Mouse (Mus musculus) v-Abl transformed pro-B cells (cell line): ENCODE results near the gene Gramd2.

Experiments used
- in situ Hi-C, 2 experiments: fragments of 400-800 bp; cut with MboI; formaldehyde crosslinking; loops; one replicate each; pipeline ENCODE4 v1.15.1; 2025; ENCODE audit not compliant: unreplicated experiment in 2 of 2

Gramd2 gene

DNA sequence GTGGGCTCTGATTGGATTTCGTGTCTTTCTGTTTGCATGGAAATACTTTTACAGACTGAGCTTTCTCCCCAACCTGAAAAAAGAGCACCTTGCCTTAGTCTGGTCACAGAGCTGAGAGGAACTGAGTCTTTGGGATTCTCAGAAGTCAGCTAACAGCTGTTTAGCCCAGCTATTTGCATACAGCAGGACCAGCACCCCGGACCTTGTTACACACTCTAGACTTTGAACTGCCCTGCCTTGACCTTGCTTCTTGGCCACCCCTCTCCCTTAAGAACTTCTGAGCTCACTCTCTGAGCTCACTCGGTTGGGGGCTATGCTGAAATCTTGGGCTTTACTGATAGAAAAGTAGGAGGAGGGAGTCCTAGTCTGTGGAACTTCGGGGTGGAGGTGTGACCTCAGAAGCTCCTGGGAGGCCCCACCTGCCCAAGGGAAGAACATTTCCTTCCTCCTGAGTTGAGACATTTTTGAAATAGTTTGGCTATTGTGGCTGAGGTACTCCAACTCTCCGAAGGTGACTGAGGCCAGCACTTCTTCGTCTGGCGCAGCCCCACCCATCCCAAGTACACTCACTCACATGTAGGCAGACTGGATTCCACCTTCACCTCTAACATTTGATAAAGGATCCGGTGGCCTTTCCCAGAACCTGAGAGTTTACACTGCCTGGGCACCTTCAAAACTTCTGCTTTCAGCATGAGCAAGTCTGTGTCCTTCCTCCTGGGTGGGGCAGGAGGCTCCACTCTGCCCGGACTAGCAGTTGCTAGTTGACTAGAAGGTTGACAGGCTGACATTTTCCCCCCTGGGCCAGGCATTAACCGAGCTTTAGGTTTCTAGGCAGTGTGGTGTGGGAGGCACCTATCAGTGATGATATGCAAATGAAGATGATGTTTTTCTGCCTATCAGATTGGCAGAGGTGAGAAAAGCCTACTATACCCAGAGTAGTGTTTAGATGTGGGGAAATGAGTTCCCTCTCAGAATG, 27.2 kb downstream of the Gramd2 start:
- in situ Hi-C loops, result no loop called here

DNA sequence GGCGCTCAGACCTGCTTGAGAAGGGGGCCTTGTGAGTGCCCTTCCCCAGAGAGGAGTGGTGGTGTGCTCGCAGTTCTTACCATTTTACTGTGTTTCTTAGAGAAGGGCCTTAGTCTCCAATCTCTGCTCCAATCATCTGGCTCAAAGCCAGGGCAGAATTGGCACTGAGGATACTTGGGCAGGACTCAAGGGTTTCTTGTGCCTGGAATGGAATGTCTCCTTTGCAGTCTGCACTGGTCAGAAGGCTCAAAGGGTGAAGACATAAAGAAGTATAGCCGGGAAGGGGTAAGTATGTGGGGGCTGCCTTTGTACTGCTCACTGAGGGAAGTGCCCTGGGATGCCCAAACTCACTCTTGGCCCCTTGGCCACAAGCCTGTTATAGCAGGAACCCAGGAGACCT, 29.3 kb downstream of the Gramd2 start:
- in situ Hi-C loops, result no loop called here

DNA sequence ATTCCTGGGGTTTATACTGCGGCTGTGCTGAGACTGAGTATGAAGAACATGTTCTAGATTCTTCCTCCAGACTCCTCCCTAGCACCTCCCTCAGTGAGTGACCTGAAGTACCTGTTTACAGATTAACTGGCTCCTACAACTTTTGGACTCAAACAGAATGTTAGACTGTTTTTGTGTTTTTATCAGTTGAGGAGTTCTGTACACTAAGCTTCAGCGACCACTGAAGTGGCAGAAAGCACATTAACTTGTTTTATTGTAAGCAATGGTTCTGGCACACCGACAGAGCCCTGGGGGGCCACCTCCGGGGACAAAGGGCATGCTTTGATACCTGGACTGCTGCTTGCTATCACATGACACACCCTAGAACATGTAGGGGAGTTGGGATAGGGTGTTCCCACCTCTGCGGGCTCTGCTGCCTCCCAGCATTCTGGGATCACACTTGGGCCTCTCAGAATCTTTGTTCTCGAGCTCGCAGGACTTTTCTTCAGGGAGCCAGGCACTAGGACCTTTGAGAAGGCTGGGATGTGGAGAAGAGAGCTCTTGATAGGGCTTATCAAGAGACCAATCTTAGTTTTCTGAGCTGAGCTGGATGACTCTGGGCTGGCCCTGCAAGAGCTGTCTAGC, 36.4 kb downstream of the Gramd2 start:
- in situ Hi-C loops, result no loop called here

DNA sequence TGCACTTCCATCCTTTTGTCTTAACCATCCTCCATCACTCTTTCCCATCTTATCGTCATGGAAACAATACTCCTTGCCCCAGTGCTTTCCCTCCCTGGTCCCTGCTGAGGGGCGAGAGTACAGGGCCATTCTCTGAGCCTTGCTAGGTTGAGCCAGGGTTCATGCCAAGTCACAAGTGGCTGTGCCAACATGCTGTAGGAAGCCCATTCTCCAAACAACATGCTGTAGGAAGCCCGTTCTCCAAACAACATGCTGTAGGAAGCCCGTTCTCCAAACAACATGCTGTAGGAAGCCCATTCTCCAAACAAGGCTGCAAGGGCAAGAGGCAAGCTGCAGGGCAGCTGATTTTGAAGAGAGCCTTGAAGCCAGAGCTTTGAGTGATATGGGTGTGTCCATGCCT, 38.3 kb downstream of the Gramd2 start:
- in situ Hi-C loops, result no loop called here

DNA sequence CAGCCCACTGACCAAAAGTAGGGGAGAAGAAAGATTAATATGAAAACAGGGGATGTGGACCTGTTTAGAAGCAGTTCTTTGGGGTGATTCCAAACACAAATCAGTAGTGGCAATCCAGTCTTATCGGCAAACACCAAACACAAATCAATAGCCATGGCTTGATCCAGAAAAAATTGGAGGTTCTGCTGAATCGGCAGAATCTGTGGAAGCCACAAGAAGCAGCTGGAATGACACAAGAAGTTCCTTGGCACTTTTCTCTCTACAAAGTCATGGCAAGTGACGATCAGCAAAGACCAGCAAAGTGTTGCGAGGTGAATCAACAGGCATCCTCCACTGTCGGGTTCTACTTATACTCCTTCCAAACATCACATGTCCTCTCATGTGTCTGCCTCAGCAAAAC, 41.2 kb downstream of the Gramd2 start:
- in situ Hi-C loops, result loop anchor here (5.0 kb wide), 2 partner anchors 236 to 246 kb away; no protein-coding TSS in a partner anchor

DNA sequence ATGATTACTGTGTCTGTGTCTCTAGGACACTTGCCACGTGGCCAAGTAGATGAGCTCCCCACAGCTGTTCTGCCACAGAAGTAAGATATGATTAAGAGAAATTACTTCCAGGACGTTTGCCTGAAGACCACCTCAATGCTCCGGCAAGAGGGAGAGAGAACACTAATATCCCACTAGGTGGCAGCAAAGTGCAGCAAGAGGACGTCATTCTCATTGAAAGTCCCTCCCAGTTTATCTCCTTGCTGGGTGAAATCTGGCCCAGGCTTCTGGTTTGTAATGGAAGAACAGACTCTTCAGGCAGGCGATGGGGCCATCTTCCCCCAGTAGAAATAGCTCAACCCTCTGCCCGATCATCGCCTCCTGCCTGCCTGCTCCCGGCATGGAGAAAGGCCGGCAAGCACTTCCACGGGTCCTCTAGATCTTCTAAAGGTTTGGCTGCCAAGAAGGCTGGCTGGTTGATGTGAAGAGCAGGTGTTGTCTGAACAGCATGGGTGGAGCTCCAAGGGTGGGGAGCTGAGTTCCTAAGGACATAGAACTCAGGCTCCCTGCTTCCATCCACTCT, 43.2 kb downstream of the Gramd2 start:
- in situ Hi-C loops, result loop anchor here (5.0 kb wide), 2 partner anchors 234 to 244 kb away; no protein-coding TSS in a partner anchor

DNA sequence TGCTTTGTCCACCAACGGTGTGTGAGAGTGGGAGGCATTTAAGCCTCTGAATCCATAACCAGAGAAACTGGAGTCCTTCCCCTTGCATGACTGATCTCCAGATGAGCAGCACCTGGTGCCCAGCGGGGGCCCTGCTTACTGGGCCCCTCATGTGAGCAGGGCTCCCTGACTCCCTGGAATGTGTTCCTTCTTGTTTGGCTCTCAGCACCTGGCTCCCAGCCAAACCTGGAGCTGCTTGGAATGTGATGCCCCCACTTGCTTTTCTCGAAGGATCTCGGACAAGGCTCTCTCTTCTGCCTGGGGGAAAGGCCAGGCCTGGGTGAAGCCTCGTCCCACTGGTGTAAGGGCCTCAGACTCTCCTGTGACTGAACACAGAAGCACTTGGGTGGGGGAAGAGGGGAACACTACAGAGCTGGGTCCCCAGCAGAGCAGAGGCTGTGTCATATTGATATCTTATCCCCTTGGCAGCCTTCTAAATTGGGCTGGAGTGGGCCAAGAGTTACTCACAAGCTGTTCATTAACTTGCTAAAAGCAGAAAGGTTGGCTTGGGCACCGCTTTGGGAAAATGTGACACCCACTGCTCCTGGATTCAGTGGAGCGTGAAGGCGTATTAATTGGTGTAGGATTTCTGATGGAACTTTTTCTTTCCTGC, 44.0 kb downstream of the Gramd2 start:
- in situ Hi-C loops, result loop anchor here (5.0 kb wide), 2 partner anchors 233 to 243 kb away; no protein-coding TSS in a partner anchor

DNA sequence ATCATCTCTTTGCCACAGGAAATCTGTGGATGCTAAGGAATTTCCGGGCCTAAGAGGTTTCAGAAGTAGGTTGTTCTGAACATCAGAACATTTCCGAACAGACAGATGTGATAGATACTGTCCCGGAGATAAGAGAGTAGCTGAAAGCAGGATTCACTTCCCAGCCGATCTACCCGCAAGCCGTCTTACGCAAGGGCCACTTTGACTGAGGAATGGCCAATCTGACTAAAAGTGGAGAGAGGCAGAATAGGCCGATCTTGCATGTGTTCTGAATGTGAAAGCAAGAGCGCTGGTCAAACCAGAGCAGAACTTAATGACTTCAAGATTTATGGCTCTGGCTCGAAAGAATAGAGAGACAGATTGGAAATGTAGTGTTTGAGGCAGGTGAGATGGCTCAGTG, 45.6 kb downstream of the Gramd2 start:
- in situ Hi-C loops, result no loop called here

DNA sequence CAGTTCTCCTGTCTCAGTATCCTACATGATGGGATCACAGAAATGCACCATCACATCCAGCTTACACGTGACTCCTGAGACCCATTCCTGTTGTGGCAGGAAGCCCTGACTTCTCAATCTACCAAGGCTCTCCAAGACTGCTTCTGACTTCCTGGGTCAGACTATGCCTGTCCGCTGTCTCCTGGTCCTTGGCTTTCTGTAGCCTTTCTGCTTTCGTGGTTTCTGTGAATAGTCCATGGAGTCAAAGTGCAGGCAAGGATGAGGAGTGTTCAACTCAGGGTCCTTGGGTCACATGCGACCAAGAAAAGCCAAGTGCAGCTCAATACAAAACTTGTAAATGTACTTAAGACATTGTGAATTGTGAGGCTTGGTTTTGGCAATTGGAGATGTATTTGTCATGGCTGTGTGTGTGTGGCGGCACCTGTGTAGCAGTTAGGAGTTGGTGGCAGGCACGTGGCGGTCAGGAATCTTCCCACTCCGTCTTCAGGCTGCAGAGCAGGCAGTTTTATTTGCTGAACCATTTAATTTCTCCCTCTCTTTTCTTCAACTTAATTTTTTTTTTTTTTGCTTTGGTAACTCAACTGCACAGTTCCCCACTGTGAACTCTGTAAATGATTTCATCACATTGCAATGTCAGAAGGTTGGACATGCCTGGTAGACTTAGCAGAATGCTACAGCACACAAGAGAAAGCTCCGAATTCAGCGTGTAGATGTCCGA, 47.8 kb downstream of the Gramd2 start:
- in situ Hi-C loops, result no loop called here

DNA sequence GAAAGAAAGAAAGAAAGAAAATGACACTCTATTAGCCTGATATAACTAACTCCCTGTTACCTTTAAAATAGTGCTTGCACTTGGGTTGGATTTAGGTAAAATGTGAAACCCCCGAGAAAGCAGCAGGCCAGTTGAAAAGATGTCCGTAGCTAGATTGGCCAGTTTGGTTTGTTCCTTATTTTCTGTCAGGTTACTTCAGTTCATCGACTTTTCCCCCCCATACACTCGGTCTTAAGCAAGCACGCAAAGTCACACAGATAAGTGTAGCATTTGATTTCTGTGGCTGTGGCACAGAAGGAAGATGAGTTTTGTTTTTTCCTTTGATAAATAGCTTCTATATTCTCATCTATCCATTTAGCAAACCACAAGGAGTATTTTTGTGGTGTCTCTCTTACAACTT, 51.2 kb downstream of the Gramd2 start:
- in situ Hi-C loops, result no loop called here

DNA sequence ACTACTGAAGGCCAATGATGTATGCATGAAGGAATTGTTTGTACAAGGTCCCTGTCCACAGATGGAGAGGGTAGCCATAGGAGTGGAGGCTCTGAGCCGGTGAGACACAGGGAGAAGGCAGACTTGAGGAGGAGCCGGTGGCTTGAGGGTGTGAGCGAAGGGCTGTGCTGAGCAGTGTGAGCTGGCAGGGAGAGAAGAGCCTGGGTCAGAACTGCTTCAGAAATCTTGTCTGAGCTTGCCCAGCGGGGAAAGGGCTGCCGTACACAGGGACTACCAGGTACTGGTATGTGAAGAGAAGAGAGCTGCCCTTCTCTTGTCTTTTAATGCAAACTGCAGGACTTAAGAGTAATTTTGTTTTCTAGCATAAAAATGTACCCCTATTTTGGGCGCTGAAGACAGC, 53.1 kb downstream of the Gramd2 start:
- in situ Hi-C loops, result no loop called here

DNA sequence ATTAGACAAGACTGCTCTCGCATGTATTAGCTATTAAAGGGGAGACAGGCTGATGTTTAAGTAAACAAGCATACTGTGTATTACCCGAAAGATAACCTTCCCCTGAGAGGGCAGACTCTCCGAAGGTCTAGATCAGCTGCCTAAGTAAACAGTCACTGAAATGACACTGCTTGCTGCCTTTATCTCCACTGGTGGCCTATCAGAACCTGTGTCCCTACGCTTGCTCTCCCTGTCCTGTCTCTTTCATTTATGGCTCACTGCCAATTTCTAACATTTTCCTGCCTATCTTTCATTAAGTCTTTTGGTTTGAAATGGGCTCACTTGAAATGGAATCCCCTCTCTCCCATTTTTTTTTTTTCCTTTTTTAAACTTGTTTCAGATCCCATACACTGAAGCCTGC, 55.5 kb downstream of the Gramd2 start:
- in situ Hi-C loops, result no loop called here

DNA sequence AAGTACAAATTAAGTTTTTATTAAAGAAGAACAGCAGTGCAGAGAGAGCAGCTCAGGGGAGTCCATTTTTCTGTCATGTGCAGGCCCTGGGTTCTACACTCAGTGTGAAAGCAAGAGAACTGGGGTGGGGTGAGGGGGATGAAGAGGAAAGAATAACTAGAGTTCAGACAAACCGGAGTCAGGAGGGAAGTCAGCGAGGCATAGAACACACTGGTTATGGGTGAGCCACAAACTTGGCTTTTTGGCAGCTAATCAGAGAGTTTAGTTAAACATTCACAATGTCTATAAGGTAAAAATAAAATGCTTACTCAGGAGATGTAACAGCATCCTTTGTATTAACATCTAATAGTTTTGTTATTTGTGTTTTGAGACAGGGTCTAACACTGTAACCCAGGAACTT, 60.6 kb downstream of the Gramd2 start:
- in situ Hi-C loops, result no loop called here

DNA sequence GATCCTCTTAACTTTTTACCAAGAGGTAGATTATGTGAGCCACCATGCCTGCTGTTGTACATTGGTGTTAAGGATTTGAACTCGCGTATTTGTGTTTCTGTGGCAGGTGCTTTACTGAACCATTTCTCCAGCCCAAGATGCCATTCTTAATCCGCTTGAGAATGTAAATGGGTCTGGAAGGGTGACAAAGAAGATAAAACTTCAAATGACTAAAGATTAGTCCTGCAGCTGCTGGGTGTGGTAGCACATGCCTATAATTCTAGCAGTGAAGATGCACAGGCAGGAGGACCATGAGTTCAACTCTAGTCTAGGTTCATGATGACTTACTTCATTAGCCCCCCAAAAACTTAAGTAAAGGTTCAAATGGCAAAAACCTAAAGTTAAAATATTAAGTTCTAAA, 64.0 kb downstream of the Gramd2 start:
- in situ Hi-C loops, result no loop called here

DNA sequence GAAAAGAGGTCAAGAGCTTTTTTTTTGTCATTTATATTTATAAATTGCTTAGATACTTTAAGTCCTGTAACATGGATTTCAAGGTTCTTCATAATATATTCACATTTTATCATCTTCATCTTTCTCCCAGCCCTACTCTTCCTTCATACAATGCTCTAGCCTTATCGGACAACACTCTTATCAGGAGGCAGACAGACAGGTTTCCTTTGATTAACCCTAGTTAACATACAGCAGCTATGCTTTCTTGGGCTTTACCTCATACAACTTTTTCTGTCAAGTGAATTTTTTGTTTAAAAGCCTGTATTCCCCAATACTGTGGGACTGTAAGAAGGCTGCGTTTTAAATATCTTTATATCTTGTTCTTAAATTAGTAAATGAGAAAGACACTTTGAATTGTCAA, 68.4 kb downstream of the Gramd2 start:
- in situ Hi-C loops, result no loop called here

DNA sequence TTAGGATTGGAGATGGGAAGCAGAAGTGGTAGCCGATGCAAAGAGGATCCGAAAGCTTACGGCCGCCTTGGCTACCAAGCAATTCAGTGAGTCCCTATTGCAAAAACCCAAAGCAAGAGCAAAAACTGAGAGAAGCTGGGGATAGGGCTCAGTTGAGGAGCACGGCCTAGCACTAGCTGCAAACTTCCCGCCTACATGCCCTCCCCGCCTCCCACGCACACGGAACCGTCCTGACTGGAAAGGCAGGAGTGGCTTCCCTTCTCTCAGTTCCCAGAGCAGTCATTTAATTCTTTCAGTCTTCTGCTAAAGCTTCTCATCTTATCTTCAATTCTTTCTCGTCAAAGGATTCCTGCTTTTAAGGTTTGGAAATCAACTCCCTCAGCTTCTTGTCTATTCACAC, 69.0 kb downstream of the Gramd2 start:
- in situ Hi-C loops, result no loop called here

DNA sequence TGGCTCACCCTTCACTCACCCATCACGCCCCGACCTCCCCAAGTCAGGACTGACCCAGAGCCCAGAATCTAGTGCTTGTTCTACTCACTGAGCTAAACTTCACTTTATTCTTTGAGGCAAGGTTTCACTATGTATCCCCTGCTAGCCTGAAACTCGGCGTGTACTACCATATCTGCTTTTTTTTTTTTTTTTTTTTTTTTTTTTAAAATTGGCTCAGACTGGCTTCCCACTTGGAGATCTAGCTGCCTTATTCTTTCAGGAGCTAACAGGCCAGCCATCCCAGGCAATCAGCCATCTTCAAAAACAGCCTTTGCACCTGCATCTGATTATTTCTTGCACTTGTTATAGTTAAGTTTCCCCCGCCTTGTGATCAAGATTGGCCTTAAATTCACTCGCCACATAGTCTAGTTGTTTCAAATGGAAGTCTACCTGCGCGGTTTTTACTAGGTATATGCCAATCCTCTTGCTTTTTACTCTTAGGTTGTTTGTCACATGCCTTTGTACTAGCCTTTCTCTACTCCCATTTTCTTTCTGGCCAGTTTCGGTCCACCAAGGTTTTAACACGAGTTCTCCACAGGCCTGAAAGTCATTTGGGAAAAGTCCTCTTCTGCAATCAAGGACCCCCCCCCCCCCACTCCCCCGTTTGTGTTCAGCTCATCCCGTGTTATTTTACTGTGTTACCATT, 69.8 kb downstream of the Gramd2 start:
- in situ Hi-C loops, result no loop called here

DNA sequence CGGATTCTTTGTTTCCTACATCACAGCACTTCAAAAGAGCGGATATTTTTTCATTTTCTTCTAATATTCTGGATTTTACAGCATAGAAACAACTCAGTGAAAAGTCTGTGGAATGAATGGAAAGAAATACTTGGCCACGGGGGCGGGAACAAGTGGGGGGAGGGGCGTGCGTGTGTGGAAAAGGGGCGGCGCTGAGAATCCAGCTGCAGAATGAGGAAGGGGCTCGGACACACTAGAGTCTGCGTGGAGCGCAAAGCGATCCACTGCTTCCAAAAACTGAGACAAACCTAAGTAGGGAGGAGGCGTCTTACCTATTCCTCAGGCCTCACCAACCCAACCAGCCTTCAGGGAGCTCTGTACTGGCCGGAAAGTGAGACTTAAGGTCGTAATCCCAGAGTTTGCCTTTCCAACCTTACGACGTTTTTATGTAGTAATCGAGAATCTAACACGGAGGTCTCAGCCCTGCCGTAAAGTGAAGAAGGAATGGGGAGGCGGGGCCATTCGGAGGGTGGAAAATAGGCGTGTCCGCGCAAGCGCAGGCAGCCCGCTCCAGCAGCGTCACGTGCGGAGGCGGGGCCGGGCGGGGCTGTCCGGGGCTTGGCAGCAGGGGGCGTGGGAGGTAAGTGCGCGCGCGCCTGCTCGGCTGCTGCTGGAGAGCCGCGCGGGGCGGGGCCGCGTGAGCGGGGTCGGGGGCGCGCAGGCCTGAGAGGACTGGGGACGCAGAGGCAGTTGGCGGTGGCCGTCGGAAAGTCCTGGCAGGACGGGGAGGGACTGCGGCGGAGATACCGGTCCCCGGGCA, 70.5 kb downstream of the Gramd2 start, which contains the start of the genes Senp8 and Myo9a:
Gene Senp8, minus strand, starts transcription at position 444 of the 799 bp plus-strand sequence.
Gene Myo9a, plus strand, starts transcription at position 630 of the 799 bp plus-strand sequence.
- in situ Hi-C loops, result no loop called here

DNA sequence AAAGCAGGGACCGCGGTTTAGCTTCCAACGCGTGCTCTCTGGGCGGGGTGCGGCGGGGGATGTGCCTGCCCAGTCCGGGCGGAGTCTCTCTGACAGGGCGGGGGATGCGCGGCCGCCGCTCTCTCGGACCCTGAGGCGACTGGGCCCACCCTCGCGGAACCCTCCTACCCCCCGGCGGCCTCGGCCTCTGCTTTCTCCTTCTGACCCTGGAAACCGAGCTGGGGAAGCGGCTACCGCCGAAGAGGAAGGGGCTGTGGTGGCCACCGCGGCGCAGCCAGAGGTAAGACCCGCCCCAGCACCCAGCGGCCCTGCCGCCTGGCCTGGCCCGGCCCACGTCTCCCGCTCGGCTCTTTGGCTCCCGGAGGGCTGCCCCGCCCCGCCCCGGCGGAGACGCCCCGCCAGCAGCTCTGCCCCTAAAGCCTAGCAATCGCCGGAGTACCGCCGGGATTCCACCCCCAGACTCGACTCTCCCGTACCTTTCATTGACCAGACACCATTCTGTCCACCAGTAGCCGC, 71.2 kb downstream of the Gramd2 start:
- in situ Hi-C loops, result no loop called here
